Mouse (Mus musculus): ENCODE results near the gene Mical2.

GRCm38 (mm10) chr7:112326852-112327251 lies 101.2 kb downstream of the Mical2 start:
- TF ChIP-seq POLR2A (IDR thresholded peaks at IDR 0.05; ENCODE audit: borderline replicate concordance, low read depth, low read length): no peak
- no peak for TF ChIP-seq CTCF (IDR thresholded peaks at IDR 0.05; ENCODE audit: low read depth, low read length)

All from bone marrow macrophage, adult 2 months (primary cell).